Mouse (Mus musculus) Patski (cell line): ENCODE measurements around the gene Cdc20b. TPM values are rescaled to one million over a fixed set of nuclear protein-coding genes. Genes with fewer than 3 reads are reported as not detected.

ENCODE experiments used
- ATAC-seq: fragments of 100-300 bp; one replicate; pipeline ENCODE4 v1.8.0; 2021
- CTCF ChIA-PET: fragments of 350-600 bp; sonication (Branson Sonifier 250); formaldehyde crosslinking; loops from one replicate; lab custom pipeline; 2022; ENCODE audit warnings: inconsistent platforms; lab: Charles Lee
- POLR2A ChIA-PET: fragments of 350-600 bp; sonication (Branson Sonifier 250); formaldehyde crosslinking; loops from one replicate; lab custom pipeline; 2022; ENCODE audit warnings: antibody characterized with exemption, inconsistent platforms; lab: Charles Lee
- DNase-seq: peaks from one replicate; pipeline ENCODE4 v3.0.0-alpha.2; 2011; ENCODE audit warnings: low read depth, low spot score
- H3K27me3 ChIP-seq: fragments of 371-371 bp; one replicate; pipeline ENCODE4 v1.5.1; 2021
- CTCF ChIP-seq: fragments of 100-300 bp; IDR thresholded peaks from one replicate; pipeline ENCODE4 v1.5.1; 2021
- in situ Hi-C: fragments of 300-500 bp; cut with MboI; formaldehyde crosslinking; loops from 3 replicates; pipeline ENCODE4 v1.11.1; 2018; ENCODE audit warnings: low pct_unique_long_range_greater_than_20kb, mixed read lengths
- polyA plus RNA-seq: library from polyadenylated mRNA; unstranded; gene quantifications from one replicate; pipeline ENCODE4 v1.2.3, GENCODE M21; 2021

The Cdc20b gene
- polyA plus RNA-seq, 1 experiment from 2014 or later = not detected

GRCm38 (mm10) chr13:113121326-113121725 is 86.4 kb downstream of the Cdc20b start:
- H3K27me3 ChIP-seq = peaks cover 16% of the 10 kb centered on the region
- in situ Hi-C loops = no loop called here
- TF ChIP-seq CTCF = no peak
- DNase-seq = no peak
- ChIA-PET CTCF (no interaction called here), POLR2A (no interaction called here)
- no peak for ATAC-seq

DNA sequence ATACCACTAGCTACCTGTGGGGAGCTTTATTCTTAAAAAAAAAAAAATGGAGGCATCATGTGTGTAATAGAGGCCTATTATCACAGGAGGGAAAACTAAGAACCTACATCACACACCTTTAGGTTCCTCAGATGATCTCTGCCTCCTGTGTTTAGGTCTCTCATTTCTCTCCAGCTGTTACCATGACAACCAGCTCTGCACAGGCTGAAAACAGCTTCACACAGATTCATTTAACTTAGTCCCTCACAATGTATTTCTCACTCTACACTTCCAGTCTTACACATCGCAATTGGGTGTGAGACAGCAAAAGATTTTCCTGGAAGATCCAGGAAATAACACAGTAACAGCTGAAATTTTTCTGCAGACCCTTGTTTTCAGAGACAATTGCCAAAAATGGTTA is 95.1 kb downstream of the Cdc20b start:
- no peak for DNase-seq
- POLR2A ChIA-PET = interaction anchor here (0.5 kb wide), 1 partner anchor 158 kb away, joined by 3 read pairs; no protein-coding TSS in a partner anchor
- no peak for ATAC-seq
- CTCF ChIA-PET = no interaction called here
- TF ChIP-seq CTCF = no peak
- in situ Hi-C loops = no loop called here
- H3K27me3 ChIP-seq = peaks cover 10% of the 10 kb centered on the region

GRCm38 (mm10) chr13:113139597-113139996 is 104.7 kb downstream of the Cdc20b start:
- DNase-seq = no peak
- in situ Hi-C loops = no loop called here
- CTCF ChIA-PET = interaction anchor here (1.7 kb wide), 1 partner anchor 119 kb away, joined by 4 read pairs; no protein-coding TSS in a partner anchor

More at GRCm38 (mm10) chr13:113139597-113139996, 104.7 kb downstream of the Cdc20b start:
- no peak for ATAC-seq
- peak; percentile 8 for TF ChIP-seq CTCF
- POLR2A ChIA-PET = interaction anchor here (0.6 kb wide), 1 partner anchor 150 kb away, joined by 3 read pairs; no protein-coding TSS in a partner anchor
- H3K27me3 ChIP-seq = peaks cover 20% of the 10 kb centered on the region

Other genes with a start within 250 kb of the Cdc20b start
- 27.3 TPM for gene Plpp1, start 234.3 kb upstream of the Cdc20b start, polyA plus RNA-seq
- 49.8 TPM for gene Mtrex, start 107.7 kb upstream of the Cdc20b start, polyA plus RNA-seq
- gene Dhx29, start 107.7 kb upstream of the Cdc20b start, polyA plus RNA-seq = 15.9 TPM
- 0.12 TPM for gene Ccno, start 47.3 kb upstream of the Cdc20b start, polyA plus RNA-seq
- 0.03 TPM for gene Mcidas, start 41.3 kb upstream of the Cdc20b start, polyA plus RNA-seq
- gene Gpx8, start 11.3 kb downstream of the Cdc20b start, polyA plus RNA-seq = 105 TPM
- gene Gzma, start 65.9 kb downstream of the Cdc20b start, polyA plus RNA-seq = not detected
- gene Esm1, start 174.5 kb downstream of the Cdc20b start, polyA plus RNA-seq = not detected
- not detected for gene Gzmk, start 190.8 kb downstream of the Cdc20b start, polyA plus RNA-seq